16 mouse cellular contexts compared by ENCODE assay signal in genomic region chr12:103311921-103312320, GRCm38 (mm10). TPM values are rescaled to one million over a fixed set of nuclear protein-coding genes. Genes with fewer than 3 reads are reported as not detected.
DNase-seq lines count a peak whose midpoint lies in the region; ATAC-seq and TF ChIP-seq lines count a peak whose summit lies in the region.
"Had no signal": no experiment of that assay in that cellular context is flagged by ENCODE, and none has a peak within 500 bp of the region (broad histone marks: within the 10 kb centered on the region; RNA-seq: fewer than 3 reads in every experiment).

No protein-coding gene starts in this region.

- peak overlapping the region; percentile 95; the same call in 1 of the 2 replicates for H3K27ac ChIP-seq in hindbrain, embryonic 10.5 days
- H3K27ac ChIP-seq in hindbrain, embryonic 12.5 days = no peak overlapping the region
- no peak overlapping the region for H3K27ac ChIP-seq in testis, adult 2 months (ENCODE audit: control insufficient read depth, insufficient read depth, low read depth, low read length)
- H3K27ac ChIP-seq: hindbrain, embryonic 15.5 days; layer of hippocampus, adult 2 months had no signal

- no peak overlapping the region for H3K4me2 ChIP-seq in hindbrain, embryonic 12.5 days (replicated peaks)
- H3K4me2 ChIP-seq: hindbrain, embryonic 15.5 days; lung, embryonic 14.5 days had no signal

- peaks cover 63% of the 10 kb centered on the region for H3K4me1 ChIP-seq in hindbrain, embryonic 10.5 days (replicated peaks)
- H3K4me1 ChIP-seq in hindbrain, embryonic 12.5 days = peaks cover 54% of the 10 kb centered on the region
- peaks cover 2% of the 10 kb centered on the region for H3K4me1 ChIP-seq in testis, adult 2 months (ENCODE audit: control insufficient read depth, insufficient read depth, low read length)
- H3K4me1 ChIP-seq in lung, adult 2 months (ENCODE audit: control insufficient read depth, insufficient read depth, low read length) = 0 out of 2 replicates have a peak, but pooled peaks cover 3% of the 10 kb centered on the region

- H3K9me3 ChIP-seq in hindbrain, embryonic 10.5 days = peaks cover 4% of the 10 kb centered on the region; the same call in 1 of the 2 replicates
- H3K9me3 ChIP-seq in hindbrain, embryonic 12.5 days (replicated peaks) = no peaks in the 10 kb centered on the region
- H3K9me3 ChIP-seq: hindbrain, embryonic 15.5 days had no signal

- no peak for ATAC-seq in hindbrain, embryonic 12.5 days (ENCODE audit: low FRiP score)
- ATAC-seq in frontal cortex, adult (ENCODE audit: low TSS enrichment) = no peak
- ATAC-seq: CD4-positive, CD25-positive, alpha-beta regulatory T cell, adult 4 months; midbrain, embryonic 16.5 days had no signal

- no peak overlapping the region for H3K9ac ChIP-seq in hindbrain, embryonic 12.5 days
- H3K9ac ChIP-seq: hindbrain, embryonic 15.5 days; lung, embryonic 14.5 days had no signal

- no peak overlapping the region for H3K4me3 ChIP-seq in hindbrain, embryonic 10.5 days
- no peak overlapping the region for H3K4me3 ChIP-seq in hindbrain, embryonic 12.5 days
- peak overlapping the region; percentile 87 for H3K4me3 ChIP-seq in testis, adult 2 months (ENCODE audit: control insufficient read depth, low read depth, low read length)
- H3K4me3 ChIP-seq in lung, adult 2 months (replicated peaks; ENCODE audit: extremely low read depth, low read depth, low read length) = no peak overlapping the region
- H3K4me3 ChIP-seq: hindbrain, embryonic 15.5 days; layer of hippocampus, adult 2 months had no signal

- H3K36me3 ChIP-seq in hindbrain, embryonic 10.5 days = peaks cover 5% of the 10 kb centered on the region; the same call in 1 of the 2 replicates
- no peaks in the 10 kb centered on the region for H3K36me3 ChIP-seq in hindbrain, embryonic 12.5 days
- peaks cover 1% of the 10 kb centered on the region; the same call in 1 of the 2 replicates for H3K36me3 ChIP-seq in testis, adult 2 months (ENCODE audit: control insufficient read depth, insufficient read depth, low read length)
- H3K36me3 ChIP-seq: hindbrain, embryonic 15.5 days had no signal

- no peak for DNase-seq in hindbrain, embryonic 10.5 days (ENCODE audit: low spot score)
- DNase-seq in testis, postnatal 10 days (ENCODE audit: low spot score) = no peak
- peak; percentile 67 for DNase-seq in lung, adult 2 months
- DNase-seq in layer of hippocampus, adult 11-12 months (ENCODE audit: low spot score) = no peak
- DNase-seq: cerebellum, postnatal 10 days; lung, embryonic 14.5 days; right cerebral cortex, postnatal 25 days; thymus, postnatal 4 days had no signal

- WGBS in hindbrain, embryonic 10.5 days = 77% methylated on average over 8 of the region's 8 CpGs
- WGBS in hindbrain, embryonic 12.5 days = 76% methylated on average over 8 of the region's 8 CpGs
- 63% methylated on average over 8 of the region's 8 CpGs for WGBS in lung, adult 2 months

- H3K27me3 ChIP-seq in hindbrain, embryonic 10.5 days (ENCODE audit: insufficient read depth, poor library complexity, severe bottlenecking) = peaks cover 69% of the 10 kb centered on the region
- H3K27me3 ChIP-seq in hindbrain, embryonic 12.5 days = peaks cover 33% of the 10 kb centered on the region
- no peaks in the 10 kb centered on the region for H3K27me3 ChIP-seq in testis, adult 2 months (ENCODE audit: control insufficient read depth, insufficient read depth, low read length)
- H3K27me3 ChIP-seq: hindbrain, embryonic 15.5 days had no signal

- no peak for TF ChIP-seq CTCF in testis, adult 2 months (IDR thresholded peaks at IDR 0.05; ENCODE audit: control insufficient read depth, insufficient read depth, insufficient replicate concordance, low read depth, low read length)
- no peak for TF ChIP-seq CTCF in lung, adult 2 months (IDR thresholded peaks at IDR 0.05; ENCODE audit: insufficient read depth, low read length)

- no peak for TF ChIP-seq POLR2A in testis, adult 2 months (IDR thresholded peaks at IDR 0.05; ENCODE audit: control insufficient read depth, low read depth, low read length)
- no peak for TF ChIP-seq POLR2A in lung, adult 2 months (IDR thresholded peaks at IDR 0.05; ENCODE audit: borderline replicate concordance, extremely low read depth, low read depth, low read length)

RNA-seq across cellular contexts. Expression of gene Fam181a, which starts 1.1 kb away (rescaled TPM):
- polyA plus RNA-seq in hindbrain, embryonic 10.5 days (2016; fragmentation: Nextera tagmentation; extraction: Ambion mirVana) = 24.9 and 26.1 TPM in 2 replicates
- polyA plus RNA-seq in hindbrain, embryonic 12.5 days (2016; fragmentation: Nextera tagmentation; extraction: Ambion mirVana) = 13.6 and 14.4 TPM in 2 replicates
- 98.9 and 105 TPM in 2 replicates for polyA plus RNA-seq in testis, adult 2 months (2012; rRNA removed)
- 0.47 and 1.00 TPM in 2 replicates for polyA plus RNA-seq in lung, adult 2 months (2012; rRNA removed)
- polyA plus RNA-seq: CD4-positive, CD25-positive, alpha-beta regulatory T cell, adult 4 months; stomach, embryonic 14.5 days had no signal

RNA-seq across cellular contexts. Expression of gene Asb2, which starts 43.9 kb away (rescaled TPM):
- 0.64 and 1.2 TPM in 2 replicates for polyA plus RNA-seq in hindbrain, embryonic 10.5 days (2016; fragmentation: Nextera tagmentation; extraction: Ambion mirVana)
- 0.71 and 2.0 TPM in 2 replicates for polyA plus RNA-seq in hindbrain, embryonic 12.5 days (2016; fragmentation: Nextera tagmentation; extraction: Ambion mirVana)
- 3.6 and 5.1 TPM in 2 replicates for polyA plus RNA-seq in testis, adult 2 months (2012; rRNA removed)
- 24.4 and 35.1 TPM in 2 replicates for polyA plus RNA-seq in lung, adult 2 months (2012; rRNA removed)
